Mouse (Mus musculus): ENCODE measurements at regions not wholly inside any gene's neighbourhood (a gene's known extent, or its start where the extent isn't known, plus 50 kb on each side); places are given as distances from the start of the nearest gene placed in this dataset.
A peak's percentile ranks its signal among the peaks of the same experiment; 100 is the strongest.
"Not testable (repeated sequence)": the region's sequence is repeated elsewhere in the genome, so short reads cannot be mapped to it uniquely, and the experiment has no call there.

DNA sequence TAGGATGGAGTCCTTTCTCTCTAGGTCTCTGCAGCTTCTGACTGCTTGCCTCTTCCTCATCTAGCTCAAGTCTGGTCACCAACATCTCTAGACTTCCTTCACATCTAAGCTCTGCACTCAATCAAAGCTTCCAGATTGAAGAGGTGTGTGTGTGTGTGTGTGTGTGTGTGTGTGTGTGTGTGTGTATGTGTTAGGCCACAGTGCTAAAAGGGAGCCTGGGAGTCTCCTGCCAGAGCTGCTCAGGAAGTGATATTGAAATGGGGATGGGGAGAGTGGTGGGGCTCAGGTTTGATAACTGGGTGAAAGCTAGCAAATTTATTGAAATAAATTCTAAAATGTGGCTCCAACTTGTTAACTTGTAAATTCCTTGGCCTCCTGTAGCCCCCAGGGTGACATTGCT is 73.3 kb downstream of the Gm31371 start:
- DNase-seq (ENCODE audit: low spot score), result not testable (repeated sequence)

- DNase-seq (ENCODE audit: low spot score), result peak; percentile 33
Measured at GRCm38 (mm10) chr8:19979536-19980345, 76.5 kb downstream of the Gm31371 start.

DNA sequence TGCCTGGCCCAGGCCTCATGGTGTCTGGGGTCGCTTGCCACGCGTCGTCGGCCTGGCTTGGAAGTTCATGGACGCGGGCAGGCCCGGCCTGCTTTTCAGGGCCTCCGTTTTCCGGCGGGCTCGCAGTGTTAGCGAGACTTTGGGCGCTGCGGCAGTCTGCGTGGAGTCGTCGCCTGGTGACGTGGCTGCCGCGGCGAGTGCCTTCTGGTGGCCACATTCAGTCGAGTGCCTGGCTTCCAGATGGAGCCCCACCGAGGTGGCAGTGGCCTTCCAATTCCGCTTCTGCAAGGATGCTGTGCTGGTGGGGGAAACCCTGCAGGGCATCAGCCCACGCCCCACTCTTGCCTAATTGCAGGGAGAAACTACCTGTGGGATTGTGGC is 77.1 kb downstream of the Gm31371 start:
- not testable (repeated sequence) for DNase-seq (ENCODE audit: low spot score)

- DNase-seq (ENCODE audit: low spot score), result peak; percentile 24
Measured at GRCm38 (mm10) chr8:20008106-20008505, 104.9 kb downstream of the Gm31371 start.

DNA sequence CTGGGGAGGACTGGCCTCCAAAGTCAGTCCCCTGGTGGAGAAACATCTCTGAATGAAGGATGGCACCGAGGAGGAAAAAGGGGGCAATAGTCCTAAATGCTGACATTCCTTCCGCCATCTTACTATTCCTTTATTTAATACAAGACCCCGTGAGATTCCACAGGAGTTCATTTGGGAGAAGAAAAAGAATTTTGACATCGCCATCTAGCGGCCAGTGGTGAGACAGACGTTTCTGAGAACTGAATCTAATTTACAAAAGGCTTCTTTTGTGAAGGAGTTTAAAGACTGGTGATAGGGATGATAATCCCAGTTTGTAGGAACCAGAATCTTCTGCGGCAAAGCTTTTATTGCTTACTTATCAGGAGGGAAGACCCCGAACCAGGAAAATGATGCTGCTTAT is 107.8 kb downstream of the Gm31371 start:
- DNase-seq (ENCODE audit: low spot score), result not testable (repeated sequence)

DNA sequence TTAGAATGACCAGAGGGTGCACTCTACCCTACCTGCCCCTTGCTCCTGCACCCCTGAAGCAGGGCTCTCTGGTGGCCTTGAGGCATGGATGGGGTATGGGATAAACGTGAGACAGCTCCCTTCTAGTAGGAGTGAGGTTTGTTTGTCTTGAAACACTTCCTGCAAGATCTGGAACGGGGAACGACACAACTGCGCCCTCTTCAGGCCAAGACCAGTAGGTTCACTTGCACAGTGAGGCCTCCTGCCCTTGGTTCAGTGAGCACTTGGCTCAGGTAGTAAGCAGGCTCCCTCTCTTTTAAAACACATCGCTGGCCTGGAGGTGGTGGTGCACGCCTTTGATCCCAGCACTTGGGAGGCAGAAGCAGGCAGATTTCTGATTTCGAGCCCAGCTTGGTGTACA is 110.1 kb downstream of the Gm31371 start:
- DNase-seq (ENCODE audit: low spot score), result not testable (repeated sequence)

DNA sequence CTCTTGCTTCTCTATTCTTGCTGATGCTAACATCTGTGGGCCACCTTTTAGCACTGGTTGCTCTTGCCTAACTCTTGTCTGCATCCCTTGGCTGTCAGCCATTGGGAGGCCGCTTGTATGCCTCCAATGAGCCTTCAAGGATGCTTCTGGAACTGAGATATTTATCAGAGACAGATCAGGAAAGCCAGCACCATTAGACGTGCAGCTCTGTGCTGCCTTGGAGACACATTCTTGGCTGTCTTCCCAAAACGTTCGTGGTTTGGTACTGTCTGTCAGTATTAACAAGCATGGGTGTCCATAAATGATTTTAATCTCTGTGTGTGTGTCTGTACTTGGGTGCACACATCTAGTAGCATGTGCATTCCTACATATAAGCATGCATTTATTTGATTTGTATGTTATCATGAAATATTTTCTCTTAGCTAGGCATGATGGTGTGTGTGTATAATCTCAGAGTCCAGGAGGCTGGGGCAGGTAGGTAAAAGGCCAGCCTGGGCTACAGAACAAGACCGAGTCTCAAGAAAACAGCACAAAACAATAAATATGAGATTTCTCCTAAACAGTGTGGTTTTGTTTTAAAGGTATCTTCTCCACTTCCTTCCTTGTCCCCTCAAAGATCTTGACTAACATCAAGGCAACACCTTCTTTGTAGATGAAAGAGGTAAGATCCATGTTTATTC is 111.4 kb downstream of the Gm31371 start:
- not testable (repeated sequence) for DNase-seq (ENCODE audit: low spot score)

GRCm38 (mm10) chr8:20015411-20016081 is 112.4 kb downstream of the Gm31371 start:
- not testable (repeated sequence) for DNase-seq (ENCODE audit: low spot score)

DNA sequence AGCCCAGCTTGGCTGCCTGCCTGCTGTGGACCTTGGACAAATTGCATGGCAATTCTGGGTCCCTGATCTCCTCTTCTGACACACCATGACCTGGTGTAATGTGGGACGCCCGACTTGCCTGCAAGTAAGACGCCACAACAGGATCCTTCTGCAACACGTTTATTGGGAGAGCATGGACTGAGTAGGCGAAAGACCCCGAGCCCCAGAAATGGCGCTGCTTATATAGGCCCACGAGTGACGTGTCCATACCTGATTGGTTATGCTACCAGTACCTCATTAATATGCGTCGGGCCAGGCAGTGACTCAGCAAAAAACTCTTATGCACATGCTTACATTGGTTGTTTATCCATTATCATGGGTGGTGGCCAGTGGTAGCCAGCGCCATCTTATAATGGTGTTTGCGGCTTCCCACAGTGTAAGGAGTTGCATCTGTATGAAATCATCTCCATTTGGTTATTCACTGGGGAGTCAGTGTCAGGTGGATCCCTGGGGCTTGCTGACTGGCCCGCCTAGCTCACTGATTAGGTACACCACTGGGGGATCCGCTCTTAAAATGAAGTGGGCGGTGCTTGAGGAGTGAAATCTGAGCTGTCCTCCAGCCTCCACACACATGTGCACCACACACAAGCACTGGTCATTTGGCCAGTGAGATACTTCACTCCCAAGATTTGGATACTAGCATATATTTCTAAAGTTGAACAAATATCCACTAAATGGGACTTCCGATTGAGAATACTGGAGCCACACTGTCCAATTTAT is 113.1 kb downstream of the Gm31371 start:
- peak; percentile 35 for DNase-seq (ENCODE audit: low spot score)

DNA sequence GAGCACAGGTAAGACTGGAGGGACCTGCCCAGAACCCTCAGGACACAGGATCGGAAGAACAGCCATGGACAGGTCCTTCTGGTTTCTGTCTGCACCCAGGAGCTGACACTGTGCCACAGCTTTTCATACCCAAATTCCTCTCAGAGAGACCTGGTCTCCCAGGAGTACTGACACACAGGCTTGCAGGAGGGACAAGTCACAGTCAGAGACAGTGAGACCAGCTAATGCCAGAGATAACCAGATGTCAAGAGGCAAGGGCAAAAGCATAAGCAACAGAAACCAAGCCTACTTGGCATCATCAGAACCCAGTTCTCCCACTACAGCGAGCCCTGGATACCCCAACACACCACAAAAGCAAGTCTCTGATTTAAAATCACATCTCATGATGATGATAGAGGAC is 122.3 kb downstream of the Gm31371 start:
- not testable (repeated sequence) for DNase-seq (ENCODE audit: low spot score)

- DNase-seq (ENCODE audit: low spot score), result not testable (repeated sequence)
Measured at GRCm38 (mm10) chr8:20027956-20028355, 124.8 kb downstream of the Gm31371 start.

GRCm38 (mm10) chr8:20030131-20030530 is 126.9 kb downstream of the Gm31371 start:
- DNase-seq (ENCODE audit: low spot score), result not testable (repeated sequence)

DNA sequence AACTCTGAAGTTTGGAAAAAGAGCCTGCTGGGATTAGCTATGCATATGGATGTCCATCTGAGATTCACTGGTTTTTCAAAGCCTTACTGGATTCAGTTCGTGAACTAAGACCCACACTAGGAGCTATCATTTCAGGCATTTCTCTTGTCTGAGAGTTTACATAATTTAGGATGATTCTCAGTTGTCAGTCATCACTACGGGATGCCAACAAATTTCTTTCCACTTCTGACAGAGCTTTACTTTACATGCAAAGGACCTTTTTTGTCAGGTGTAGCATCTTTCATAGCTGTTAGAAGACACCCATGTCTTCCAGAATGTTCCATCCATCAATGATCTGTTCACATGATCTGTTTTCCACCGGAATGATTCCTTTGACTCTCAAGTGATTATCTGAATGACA is 154.4 kb downstream of the Gm31371 start:
- DNase-seq (ENCODE audit: low spot score), result peak; percentile 4

GRCm38 (mm10) chr8:20098121-20098520 is 194.9 kb downstream of the Gm31371 start:
- not testable (repeated sequence) for DNase-seq (ENCODE audit: low spot score)

- DNase-seq (ENCODE audit: low spot score), result not testable (repeated sequence)
Measured at GRCm38 (mm10) chr8:20100241-20100640, 197.0 kb downstream of the Gm31371 start.

DNA sequence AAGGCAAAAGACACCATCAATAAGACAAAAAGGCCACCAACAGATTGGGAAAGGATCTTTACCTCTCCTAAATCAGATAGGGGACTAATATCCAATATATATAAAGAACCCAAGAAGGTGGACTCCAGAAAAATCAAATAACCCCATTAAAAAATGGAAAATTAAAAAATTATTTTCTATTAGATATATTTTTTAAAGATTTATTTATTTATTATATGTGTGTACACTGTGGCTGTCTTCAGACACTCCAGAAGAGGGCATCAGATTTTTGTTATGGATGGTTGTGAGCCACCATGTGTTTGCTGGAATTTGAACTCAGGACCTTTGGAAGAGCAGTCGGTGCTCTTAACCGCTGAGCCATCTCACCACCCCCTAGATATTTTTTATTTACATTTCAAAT is 199.2 kb downstream of the Gm31371 start:
- not testable (repeated sequence) for DNase-seq (ENCODE audit: low spot score)

GRCm38 (mm10) chr8:20107154-20107553 is 204.0 kb downstream of the Gm31371 start:
- not testable (repeated sequence) for DNase-seq (ENCODE audit: low spot score)

DNA sequence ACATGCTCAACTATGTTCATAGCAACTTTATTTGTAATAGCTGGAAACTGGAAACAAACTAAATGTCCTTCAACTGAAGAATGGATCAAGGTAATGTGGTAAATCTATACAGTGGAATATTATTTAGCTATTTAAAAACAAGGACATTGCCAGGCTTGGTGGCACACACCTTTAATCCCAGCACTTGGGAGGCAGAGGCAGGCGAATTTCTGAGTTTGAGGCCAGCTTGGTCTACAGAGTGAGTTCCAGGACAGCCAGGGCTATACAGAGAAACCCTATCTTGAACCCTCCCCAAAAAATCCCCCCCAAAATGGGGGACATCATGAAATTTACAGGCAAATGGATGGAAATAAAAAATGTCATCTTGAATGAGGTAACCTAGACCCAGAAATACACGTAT is 213.6 kb downstream of the Gm31371 start:
- not testable (repeated sequence) for DNase-seq (ENCODE audit: low spot score)

DNA sequence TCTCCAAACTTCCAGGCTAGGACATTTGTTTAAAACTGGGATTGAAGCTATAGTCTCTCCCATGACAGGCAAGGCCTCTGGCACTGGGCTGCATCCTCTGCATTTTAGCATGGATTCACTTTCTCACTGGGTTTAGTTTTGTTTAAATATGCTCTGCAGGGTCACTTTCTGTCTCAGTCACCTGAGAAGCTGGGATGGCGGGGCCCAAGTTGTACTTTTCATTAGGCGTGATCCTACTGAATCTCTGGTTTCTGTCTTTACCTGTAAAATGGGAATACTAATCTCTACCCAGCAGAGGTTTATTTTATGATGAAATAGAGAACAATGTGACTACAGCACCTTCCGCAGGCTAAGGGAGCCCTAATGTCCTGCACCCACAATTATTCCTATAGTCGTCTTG is 216.4 kb downstream of the Gm31371 start:
- DNase-seq (ENCODE audit: low spot score), result not testable (repeated sequence)

DNA sequence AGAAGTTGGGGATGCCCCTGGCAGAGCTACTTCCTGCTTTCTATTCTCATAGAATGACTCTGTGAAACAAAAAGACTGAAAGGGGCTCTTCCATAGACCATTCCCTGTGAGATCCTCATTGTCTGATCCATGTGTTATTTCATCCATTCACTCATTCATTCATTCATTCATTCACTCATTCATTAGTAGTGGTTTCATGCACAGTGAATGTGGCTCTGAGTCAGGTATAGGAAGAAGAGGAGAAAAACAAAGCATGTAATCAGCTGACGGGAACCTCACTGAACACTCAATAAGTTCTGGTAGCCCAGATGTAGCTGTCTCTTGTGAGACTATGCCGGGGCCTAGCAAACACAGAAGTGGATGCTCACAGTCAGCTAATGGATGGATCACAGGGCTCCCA is 217.0 kb downstream of the Gm31371 start:
- DNase-seq (ENCODE audit: low spot score), result not testable (repeated sequence)

DNA sequence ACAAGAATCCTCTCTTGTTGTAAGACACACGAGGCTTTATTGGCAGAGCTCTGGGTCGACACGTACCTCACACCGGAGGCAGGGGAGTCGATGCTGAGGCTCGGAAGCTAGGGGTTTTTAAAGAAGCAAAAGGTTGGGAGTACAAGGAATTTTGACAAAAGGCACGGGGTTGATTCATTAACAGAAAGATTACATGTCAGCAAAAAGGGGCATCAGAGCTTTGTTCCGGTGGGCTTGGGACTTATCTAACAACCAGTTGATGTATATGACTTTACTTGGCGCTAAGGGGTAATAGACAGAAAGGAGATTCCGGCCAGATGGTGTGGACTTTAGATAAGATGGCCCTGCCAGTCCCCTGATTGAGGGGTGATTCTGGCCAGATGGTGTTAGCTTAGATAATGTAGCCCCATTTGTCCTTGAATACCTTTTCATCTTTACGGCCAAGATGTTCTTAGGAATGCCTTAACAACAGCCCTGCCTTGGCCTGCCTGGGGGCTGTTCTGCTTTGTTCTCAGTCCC is 218.3 kb downstream of the Gm31371 start:
- DNase-seq (ENCODE audit: low spot score), result not testable (repeated sequence)

Data from ovary, adult 18-20 months (tissue).